Mouse (Mus musculus): Measurements from ENCODE around the gene Lrrc8d.

- TF ChIP-seq CTCF (IDR thresholded peaks at IDR 0.05; ENCODE audit: low read depth) = no peak
- TF ChIP-seq EP300 (IDR thresholded peaks at IDR 0.05; ENCODE audit: low read depth) = no peak
These were observed 18.4 kb downstream of the Lrrc8d start for GRCm38 (mm10) chr5:105718138-105718670.

Measured in heart, postnatal 0 days (tissue).